Mouse (Mus musculus): ENCODE measurements around the gene Zfp729a. TPM values are rescaled to one million over a fixed set of nuclear protein-coding genes. Genes with fewer than 3 reads are reported as not detected.
"Not testable (repeated sequence)": the region's sequence is repeated elsewhere in the genome, so short reads cannot be mapped to it uniquely, and the experiment has no call there.

Gene Zfp729a
- 3.4 and 4.5 TPM in 2 replicates for polyA plus RNA-seq (2014; fragmentation: Nextera tagmentation; extraction: Ambion mirVana)

DNA sequence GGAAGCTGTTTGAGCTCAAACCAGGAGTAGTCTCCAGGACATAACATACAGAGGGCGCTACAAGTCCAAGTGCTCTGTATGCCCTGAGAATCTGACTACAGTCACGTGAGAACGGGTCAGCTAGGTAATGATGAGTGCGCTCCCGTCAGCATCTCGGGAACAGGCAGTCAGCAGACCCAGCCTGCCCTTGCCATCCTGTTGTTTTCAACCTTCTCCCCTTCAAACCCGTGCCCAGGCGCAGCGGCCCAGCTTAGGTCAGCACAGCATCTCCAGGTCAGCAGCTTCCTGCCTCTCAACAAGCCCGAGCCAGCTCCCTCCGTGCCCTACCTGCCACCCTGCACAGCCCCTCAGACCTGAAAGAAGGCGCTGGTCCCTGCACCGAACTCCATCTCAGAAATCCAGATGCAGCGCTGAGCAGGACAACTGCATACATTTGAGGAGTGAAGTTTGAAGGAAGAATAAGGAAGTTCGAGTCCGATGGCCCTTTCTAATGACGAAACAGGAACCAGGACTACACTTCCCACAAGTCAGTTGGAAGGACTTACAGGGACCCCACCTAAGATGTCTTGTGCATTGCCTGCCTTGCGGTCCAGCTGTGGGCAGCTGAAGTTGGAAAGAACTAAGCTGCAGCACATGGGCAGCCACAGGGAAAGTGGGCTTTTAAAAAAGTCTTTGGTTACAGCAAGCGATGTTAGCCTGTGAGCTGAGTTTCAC lies at the start of gene Zfp729a, which contains the start of gene Gm49345:
Zfp729a (minus strand) TSS at position 498 of the 714 bp plus-strand sequence.
Gm49345 (minus strand) TSS at position 476 of the 714 bp plus-strand sequence.
- under 1% methylated on average over 19 of the region's 19 CpGs for WGBS

DNA sequence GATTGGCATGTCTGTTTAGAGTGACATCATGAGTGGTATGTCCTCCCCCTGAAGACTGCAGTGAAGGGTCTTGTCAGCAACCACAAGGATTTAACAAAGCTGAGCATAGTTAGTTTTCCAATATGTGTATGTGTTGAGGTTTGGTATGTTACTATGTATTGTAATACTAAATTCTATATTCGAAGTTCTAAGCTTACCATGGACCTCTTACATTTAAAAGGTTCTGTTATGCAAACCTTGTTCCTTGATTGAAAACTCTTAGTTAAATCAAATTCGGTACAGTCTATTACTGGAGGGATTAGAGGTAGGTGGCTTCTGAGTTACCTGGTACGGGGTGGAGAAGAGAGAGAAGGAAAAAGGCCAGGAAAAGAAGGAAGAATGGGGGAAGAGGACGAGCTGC lies 49.4 kb upstream of the Zfp729a start, which contains the start of gene Zfp738:
Zfp738 (minus strand) TSS at position 101 of the 400 bp plus-strand sequence.
- no peak within 1 kb of the TSS for H3K9ac ChIP-seq (ENCODE audit: low read length)
- ATAC-seq (replicated peaks; ENCODE audit: low FRiP score) (no peak), DNase-seq (ENCODE audit: low spot score) (no peak)
- 85% methylated on average over 4 of the region's 4 CpGs for WGBS
- H3K36me3 ChIP-seq (ENCODE audit: control insufficient read depth, insufficient read depth, low read length): no peaks in the 10 kb centered on the region
- H3K27ac ChIP-seq (ENCODE audit: low read depth, low read length): no peak within 1 kb of the TSS
- no peaks in the 10 kb centered on the region for H3K27me3 ChIP-seq (ENCODE audit: control insufficient read depth, insufficient read depth, low read length)
- H3K9me3 ChIP-seq (ENCODE audit: control insufficient read depth, low read length): no peaks in the 10 kb centered on the region
- no peaks in the 10 kb centered on the region for H3K4me1 ChIP-seq (replicated peaks; ENCODE audit: control insufficient read depth, insufficient read depth, low read length)
- no peak within 1 kb of the TSS for H3K4me3 ChIP-seq (ENCODE audit: low read depth, low read length)
- H3K4me2 ChIP-seq (ENCODE audit: low read depth, low read length, severe bottlenecking): no peak within 1 kb of the TSS

More for the DNA sequence above, at the start of gene Zfp729a, which contains the start of gene Gm49345:
- ATAC-seq (replicated peaks; ENCODE audit: low FRiP score): peak; percentile 99
- Histone ChIP-seq H3K9me3 (ENCODE audit: control insufficient read depth, low read length) (no peaks in the 10 kb centered on the region), H3K27ac (ENCODE audit: low read depth, low read length) (no peak within 1 kb of the TSS), H3K36me3 (ENCODE audit: control insufficient read depth, insufficient read depth, low read length) (no peaks in the 10 kb centered on the region), H3K4me2 (ENCODE audit: low read depth, low read length, severe bottlenecking) (peak within 1 kb of the TSS; percentile 34), H3K9ac (ENCODE audit: low read length) (peak within 1 kb of the TSS; percentile 56), H3K4me1 (replicated peaks; ENCODE audit: control insufficient read depth, insufficient read depth, low read length) (no peaks in the 10 kb centered on the region), H3K4me3 (ENCODE audit: low read depth, low read length) (peak within 1 kb of the TSS; percentile 56), H3K27me3 (ENCODE audit: control insufficient read depth, insufficient read depth, low read length) (no peaks in the 10 kb centered on the region)
- DNase-seq (ENCODE audit: low spot score): peak; percentile 78

DNA sequence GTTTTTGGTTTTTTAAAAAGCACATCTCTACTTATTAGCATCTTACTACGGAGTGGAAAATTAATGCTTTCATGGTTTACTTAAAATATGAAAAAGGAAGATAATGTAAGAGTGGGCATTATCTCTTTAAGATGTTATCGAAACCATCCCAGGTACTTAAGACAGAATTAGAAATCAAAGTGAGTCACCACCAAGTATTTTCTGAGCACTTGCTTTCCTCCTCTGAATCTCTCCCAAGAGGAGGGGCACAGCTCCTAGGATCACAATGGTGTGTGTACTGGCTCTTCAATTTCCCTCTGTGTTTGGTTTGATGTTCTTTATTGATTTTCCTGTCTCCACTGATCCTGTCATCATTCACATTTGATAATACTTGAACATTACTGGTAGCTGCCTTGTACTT lies 46.2 kb upstream of the Zfp729a start:
- 84% methylated on average over 2 of the region's 2 CpGs for WGBS
- peak; percentile 48; the same call in 1 of the 2 replicates for ATAC-seq (replicated peaks; ENCODE audit: low FRiP score)
- H3K27ac ChIP-seq (ENCODE audit: low read depth, low read length); H3K27me3 ChIP-seq (ENCODE audit: control insufficient read depth, insufficient read depth, low read length); DNase-seq (ENCODE audit: low spot score); H3K4me1 ChIP-seq (replicated peaks; ENCODE audit: control insufficient read depth, insufficient read depth, low read length); H3K9me3 ChIP-seq (ENCODE audit: control insufficient read depth, low read length); H3K36me3 ChIP-seq (ENCODE audit: control insufficient read depth, insufficient read depth, low read length): not testable (repeated sequence)
- H3K4me2 ChIP-seq (ENCODE audit: low read depth, low read length, severe bottlenecking): peak overlapping the region; percentile 60; the same call in 1 of the 2 replicates
- H3K4me3 ChIP-seq (ENCODE audit: low read depth, low read length): peak overlapping the region; percentile 61
- peak overlapping the region; percentile 68; the same call in 1 of the 2 replicates for H3K9ac ChIP-seq (ENCODE audit: low read length)

DNA sequence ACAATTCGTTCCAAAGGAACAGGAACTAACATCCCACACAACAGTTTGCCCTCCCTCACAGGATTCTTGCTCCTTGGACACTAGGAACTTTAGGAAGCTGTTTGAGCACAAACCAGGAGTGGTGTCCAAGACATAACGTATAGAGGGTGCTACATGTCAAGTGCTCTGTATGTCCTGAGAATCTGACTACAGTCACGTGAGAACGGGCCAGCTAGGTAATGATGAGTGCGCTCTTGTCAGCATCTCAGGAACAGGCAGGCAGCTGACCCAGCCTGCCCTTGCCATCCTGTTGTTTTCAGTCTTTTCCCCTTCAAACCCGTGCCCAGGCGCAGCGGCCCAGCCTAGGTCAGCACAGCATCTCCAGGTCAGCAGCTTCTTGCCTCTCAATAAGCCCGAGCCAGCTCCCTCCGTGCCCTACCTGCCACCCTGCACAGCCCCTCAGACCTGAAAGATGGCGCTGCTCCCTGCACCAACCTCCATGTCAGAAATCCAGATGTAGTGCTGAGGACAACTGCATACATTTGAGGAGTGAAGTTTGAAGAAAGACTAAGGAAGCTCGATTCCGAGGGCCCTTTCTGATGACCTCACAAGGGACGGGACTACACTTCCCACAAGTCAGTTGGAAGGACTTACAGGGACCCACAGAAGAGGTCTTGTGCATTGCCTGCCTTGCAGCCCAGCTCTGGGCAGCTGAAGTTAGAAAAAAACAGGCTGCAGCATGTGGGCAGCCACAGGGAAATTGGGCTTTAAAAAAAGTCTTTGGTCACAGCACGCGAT lies 45.6 kb upstream of the Zfp729a start:
- H3K27ac ChIP-seq (ENCODE audit: low read depth, low read length); H3K27me3 ChIP-seq (ENCODE audit: control insufficient read depth, insufficient read depth, low read length); H3K9me3 ChIP-seq (ENCODE audit: control insufficient read depth, low read length); H3K4me1 ChIP-seq (replicated peaks; ENCODE audit: control insufficient read depth, insufficient read depth, low read length); H3K36me3 ChIP-seq (ENCODE audit: control insufficient read depth, insufficient read depth, low read length): not testable (repeated sequence)
- 11% methylated on average over 16 of the region's 16 CpGs for WGBS
- Histone ChIP-seq H3K9ac (ENCODE audit: low read length) (peak overlapping the region; percentile 68), H3K4me2 (ENCODE audit: low read depth, low read length, severe bottlenecking) (peak overlapping the region; percentile 60), H3K4me3 (ENCODE audit: low read depth, low read length) (peak overlapping the region; percentile 61)
- ATAC-seq (replicated peaks; ENCODE audit: low FRiP score): peak; percentile 100
- DNase-seq (ENCODE audit: low spot score): peak; percentile 77

DNA sequence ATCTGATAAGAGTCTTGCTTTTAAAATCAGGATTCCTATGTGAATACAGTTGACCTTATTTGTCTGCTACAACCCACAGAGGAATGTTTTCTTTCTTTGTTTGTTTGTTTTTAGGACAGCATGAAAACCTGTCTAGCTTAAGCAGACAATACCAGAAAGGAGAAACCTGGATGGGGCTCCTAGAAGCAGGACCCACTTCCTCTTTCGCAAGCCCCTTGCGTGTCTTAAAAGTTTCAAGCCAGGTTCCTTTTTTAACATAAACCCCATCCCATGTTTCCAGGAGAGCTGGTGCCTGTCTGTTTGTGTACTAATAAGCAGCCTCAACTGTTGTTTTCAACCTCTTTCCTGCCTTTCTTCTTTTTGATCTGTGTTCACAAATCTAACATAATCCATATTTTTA lies 37.3 kb upstream of the Zfp729a start:
- no peaks in the 10 kb centered on the region for H3K4me1 ChIP-seq (replicated peaks; ENCODE audit: control insufficient read depth, insufficient read depth, low read length)
- ATAC-seq (replicated peaks; ENCODE audit: low FRiP score): no peak
- no peak for DNase-seq (ENCODE audit: low spot score)
- H3K9ac ChIP-seq (ENCODE audit: low read length): no peak overlapping the region
- no peaks in the 10 kb centered on the region for H3K36me3 ChIP-seq (ENCODE audit: control insufficient read depth, insufficient read depth, low read length)
- WGBS: 93% methylated on average over 2 of the region's 2 CpGs
- no peaks in the 10 kb centered on the region for H3K9me3 ChIP-seq (ENCODE audit: control insufficient read depth, low read length)
- H3K4me2 ChIP-seq (ENCODE audit: low read depth, low read length, severe bottlenecking): no peak overlapping the region
- H3K27ac ChIP-seq (ENCODE audit: low read depth, low read length): no peak overlapping the region
- no peak overlapping the region for H3K4me3 ChIP-seq (ENCODE audit: low read depth, low read length)
- H3K27me3 ChIP-seq (ENCODE audit: control insufficient read depth, insufficient read depth, low read length): no peaks in the 10 kb centered on the region

DNA sequence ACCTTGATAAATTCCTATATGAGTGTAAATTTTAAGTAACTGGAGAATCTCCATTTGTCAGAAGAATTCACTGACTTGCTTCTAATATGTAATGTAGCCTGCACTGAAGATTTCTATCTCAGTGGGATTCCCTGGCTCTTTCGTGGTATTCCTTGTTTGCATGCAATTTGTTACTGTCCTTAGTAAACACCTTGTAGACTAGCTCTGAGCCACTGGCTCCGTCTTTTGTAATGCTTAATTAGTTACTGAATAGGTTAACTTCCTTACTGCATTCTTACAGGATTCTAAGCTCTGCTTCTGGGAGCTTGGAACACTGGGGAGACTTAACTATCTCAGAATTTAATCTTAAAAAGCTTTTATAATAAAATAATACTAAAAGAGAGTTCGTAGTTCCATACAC lies 14.9 kb upstream of the Zfp729a start:
- Histone ChIP-seq H3K9me3 (ENCODE audit: control insufficient read depth, low read length) (no peaks in the 10 kb centered on the region), H3K4me3 (ENCODE audit: low read depth, low read length) (no peak overlapping the region), H3K27ac (ENCODE audit: low read depth, low read length) (no peak overlapping the region), H3K27me3 (ENCODE audit: control insufficient read depth, insufficient read depth, low read length) (no peaks in the 10 kb centered on the region), H3K4me2 (ENCODE audit: low read depth, low read length, severe bottlenecking) (no peak overlapping the region), H3K36me3 (ENCODE audit: control insufficient read depth, insufficient read depth, low read length) (no peaks in the 10 kb centered on the region), H3K9ac (ENCODE audit: low read length) (no peak overlapping the region), H3K4me1 (replicated peaks; ENCODE audit: control insufficient read depth, insufficient read depth, low read length) (no peaks in the 10 kb centered on the region)
- no peak for ATAC-seq (replicated peaks; ENCODE audit: low FRiP score)
- no peak for DNase-seq (ENCODE audit: low spot score)
- 37% methylated on average over 3 of the region's 3 CpGs for WGBS

DNA sequence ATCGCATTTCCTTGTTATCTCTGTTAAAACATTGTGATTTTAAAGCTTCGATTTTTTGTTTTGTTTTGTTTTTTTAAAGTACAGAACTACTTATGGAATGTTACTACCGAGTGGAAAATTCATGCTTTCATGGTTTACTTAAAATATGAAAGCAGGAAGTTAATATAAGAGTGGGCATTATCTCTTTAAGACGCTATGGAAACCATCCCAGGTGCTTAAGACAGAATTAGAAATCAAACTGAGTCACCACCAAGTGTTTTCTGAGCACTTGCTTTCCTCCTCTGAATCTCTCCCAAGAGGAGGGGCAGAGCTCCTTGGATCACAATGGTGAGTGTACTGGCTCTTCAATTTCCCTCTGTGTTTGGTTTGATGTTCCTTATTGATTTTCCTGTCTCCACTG lies 27.5 kb downstream of the Zfp729a start:
- ATAC-seq (replicated peaks; ENCODE audit: low FRiP score) (no peak), DNase-seq (ENCODE audit: low spot score) (no peak)
- Histone ChIP-seq H3K27me3 (ENCODE audit: control insufficient read depth, insufficient read depth, low read length) (no peaks in the 10 kb centered on the region), H3K36me3 (ENCODE audit: control insufficient read depth, insufficient read depth, low read length) (no peaks in the 10 kb centered on the region), H3K9ac (ENCODE audit: low read length) (no peak overlapping the region), H3K4me2 (ENCODE audit: low read depth, low read length, severe bottlenecking) (no peak overlapping the region), H3K4me3 (ENCODE audit: low read depth, low read length) (no peak overlapping the region), H3K4me1 (replicated peaks; ENCODE audit: control insufficient read depth, insufficient read depth, low read length) (peaks cover 3% of the 10 kb centered on the region; the same call in 1 of the 2 replicates), H3K9me3 (ENCODE audit: control insufficient read depth, low read length) (no peaks in the 10 kb centered on the region), H3K27ac (ENCODE audit: low read depth, low read length) (no peak overlapping the region)
- WGBS: 93% methylated on average over 4 of the region's 4 CpGs

DNA sequence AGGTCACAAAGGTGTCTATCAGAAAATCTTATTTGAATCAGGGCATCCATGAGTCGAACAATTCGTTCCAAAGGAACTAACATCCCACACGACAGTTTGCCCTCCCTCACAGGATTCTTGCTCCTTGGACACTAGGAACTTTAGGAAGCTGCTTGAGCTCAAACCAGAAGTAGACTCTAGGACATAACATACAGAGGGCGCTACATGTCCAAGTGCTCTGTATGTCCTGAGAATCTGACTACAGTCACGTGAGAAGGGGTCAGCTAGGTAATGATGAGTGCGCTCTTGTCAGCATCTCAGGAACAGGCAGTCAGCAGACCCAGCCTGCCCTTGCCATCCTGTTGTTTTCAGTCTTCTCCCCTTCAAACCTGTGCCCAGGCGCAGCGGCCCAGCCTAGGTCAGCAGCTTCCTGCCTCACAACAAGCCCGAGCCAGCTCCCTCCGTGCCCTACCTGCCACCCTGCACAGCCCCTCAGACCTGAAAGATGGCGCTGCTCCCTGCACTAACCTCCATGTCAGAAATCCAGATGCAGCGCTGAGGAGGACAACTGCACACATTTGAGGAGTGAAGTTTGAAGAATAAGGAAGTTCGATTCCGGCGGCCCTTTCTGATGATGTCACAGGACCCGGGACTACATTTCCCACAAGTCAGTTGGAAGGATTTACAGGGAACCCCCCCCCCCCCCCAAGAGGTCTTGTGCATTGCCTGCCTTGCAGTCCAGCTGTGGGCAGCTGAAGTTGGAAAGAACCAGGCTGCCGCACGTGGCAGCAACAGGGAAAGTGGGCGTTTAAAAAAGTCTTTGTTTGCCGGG lies 28.3 kb downstream of the Zfp729a start, which contains the start of gene Zfp729b:
Zfp729b (minus strand) TSS at position 642 of the 811 bp plus-strand sequence.
- WGBS: 3% methylated on average over 20 of the region's 20 CpGs
- no peak within 1 kb of the TSS for H3K27ac ChIP-seq (ENCODE audit: low read depth, low read length)
- peak; percentile 97 for ATAC-seq (replicated peaks; ENCODE audit: low FRiP score)

More for the DNA sequence above, 28.3 kb downstream of the Zfp729a start, which contains the start of gene Zfp729b:
- H3K9ac ChIP-seq (ENCODE audit: low read length): peak within 1 kb of the TSS; percentile 71
- no peaks in the 10 kb centered on the region for H3K36me3 ChIP-seq (ENCODE audit: control insufficient read depth, insufficient read depth, low read length)
- peaks cover 3% of the 10 kb centered on the region; the same call in 1 of the 2 replicates for H3K4me1 ChIP-seq (replicated peaks; ENCODE audit: control insufficient read depth, insufficient read depth, low read length)
- DNase-seq (ENCODE audit: low spot score): peak; percentile 88
- H3K4me2 ChIP-seq (ENCODE audit: low read depth, low read length, severe bottlenecking): peak within 1 kb of the TSS; percentile 54
- no peaks in the 10 kb centered on the region for H3K9me3 ChIP-seq (ENCODE audit: control insufficient read depth, low read length)
- no peaks in the 10 kb centered on the region for H3K27me3 ChIP-seq (ENCODE audit: control insufficient read depth, insufficient read depth, low read length)
- H3K4me3 ChIP-seq (ENCODE audit: low read depth, low read length): peak within 1 kb of the TSS; percentile 63
